Mouse (Mus musculus) neural tube, embryonic 11.5 days (tissue): ENCODE data around the gene Ankrd34a. TPM values are rescaled to one million over a fixed set of nuclear protein-coding genes. Genes with fewer than 3 reads are reported as not detected.
"Not testable (repeated sequence)": the region's sequence is repeated elsewhere in the genome, so short reads cannot be mapped to it uniquely, and the experiment has no call there.

Experiments used
- ATAC-seq: fragments of 200-750 bp; cut with Nextera tagmentation; 2 replicates; pipeline ENCODE4 v1.8.0; 2017; ENCODE audit warnings: moderate number of reproducible peaks, mild to moderate bottlenecking, moderate TSS enrichment, moderate library complexity; ENCODE audit not compliant: insufficient read depth, low FRiP score, low TSS enrichment
- DNase-seq: peaks from one replicate; pipeline ENCODE4 v3.0.0-alpha.2; 2015; ENCODE audit warnings: low spot score
- H3K27ac ChIP-seq: fragments of 300-500 bp; sonication (generic); 2 replicates; pipeline ENCODE4 v1.5.1; 2014; ENCODE audit warnings: low read depth, mild to moderate bottlenecking, low read length
- H3K27me3 ChIP-seq: fragments of 300-500 bp; sonication (generic); 2 replicates; pipeline ENCODE4 v1.6.1; 2014; ENCODE audit warnings: mild to moderate bottlenecking, low read length, mixed read lengths; ENCODE audit not compliant: control insufficient read depth, insufficient read depth
- H3K36me3 ChIP-seq: fragments of 300-500 bp; sonication (generic); 2 replicates; pipeline ENCODE4 v1.6.1; 2014; ENCODE audit warnings: mild to moderate bottlenecking, low read length, moderate library complexity, mixed read lengths; ENCODE audit not compliant: control insufficient read depth, insufficient read depth
- H3K4me1 ChIP-seq: fragments of 300-500 bp; sonication (generic); 2 replicates; pipeline ENCODE4 v1.6.1; 2014; ENCODE audit warnings: low read length, mixed read lengths; ENCODE audit not compliant: control insufficient read depth, insufficient read depth
- H3K4me2 ChIP-seq: fragments of 300-500 bp; sonication (generic); 2 replicates; pipeline ENCODE4 v1.6.1; 2014; ENCODE audit warnings: low read depth, mild to moderate bottlenecking, moderate library complexity
- H3K4me3 ChIP-seq: fragments of 300-500 bp; sonication (generic); 2 replicates; pipeline ENCODE4 v1.5.1; 2014; ENCODE audit warnings: low read depth, low read length
- H3K9ac ChIP-seq: fragments of 300-500 bp; sonication (generic); 2 replicates; pipeline ENCODE4 v1.6.1; 2014; ENCODE audit warnings: mild to moderate bottlenecking, low read length
- H3K9me3 ChIP-seq: fragments of 300-500 bp; sonication (generic); 2 replicates; pipeline ENCODE4 v1.6.1; 2016; ENCODE audit warnings: low read length; ENCODE audit not compliant: control insufficient read depth
- WGBS: fragments of 180-500 bp; shearing (Covaris S2); extraction: QIAGEN DNeasy Blood & Tissue Kit; methylation state at CpG from one replicate; pipeline ENCODE4 v1.1.7; 2014; 5-methylcytosine and 5-hydroxymethylcytosine counted together
- polyA plus RNA-seq: library from polyadenylated mRNA; unstranded; fragments of >200 nt; fragmentation: Nextera tagmentation; extraction: Ambion mirVana; gene quantifications from 2 replicates; pipeline ENCODE4 v1.2.1, GENCODE M21; 2014

Ankrd34a gene
- polyA plus RNA-seq, 1 experiment from 2014 or later = 3.6 TPM

DNA sequence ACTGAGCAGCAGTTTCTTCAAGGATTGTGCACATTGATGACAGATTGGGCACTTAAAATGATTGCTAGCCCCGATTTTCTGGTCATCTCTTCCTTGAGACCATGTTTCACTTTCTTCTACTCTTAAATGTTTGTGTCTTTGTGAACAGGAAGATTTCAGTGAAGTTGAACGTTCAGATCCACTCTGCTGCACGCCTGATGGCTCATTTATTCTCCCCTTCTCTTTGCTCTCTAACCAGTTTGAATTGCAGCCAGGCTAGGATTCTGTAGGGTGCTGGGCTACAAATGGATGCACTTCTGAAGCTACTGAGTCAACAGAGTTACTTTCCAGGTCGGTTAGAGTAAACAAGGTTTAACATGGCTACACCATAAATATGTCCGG is 6.3 kb downstream of the Ankrd34a start:
- Histone ChIP-seq H3K27me3 (no peaks in the 10 kb centered on the region), H3K4me1 (peaks cover 27% of the 10 kb centered on the region), H3K4me3 (peak overlapping the region; percentile 86), H3K9me3 (no peaks in the 10 kb centered on the region), H3K36me3 (no peaks in the 10 kb centered on the region), H3K9ac (peak overlapping the region; percentile 89), H3K27ac (peak overlapping the region; percentile 36; the same call in 1 of the 2 replicates), H3K4me2 (peak overlapping the region; percentile 67)
- no peak for DNase-seq
- ATAC-seq = no peak
- WGBS = 49% methylated on average over 5 of the region's 5 CpGs

DNA sequence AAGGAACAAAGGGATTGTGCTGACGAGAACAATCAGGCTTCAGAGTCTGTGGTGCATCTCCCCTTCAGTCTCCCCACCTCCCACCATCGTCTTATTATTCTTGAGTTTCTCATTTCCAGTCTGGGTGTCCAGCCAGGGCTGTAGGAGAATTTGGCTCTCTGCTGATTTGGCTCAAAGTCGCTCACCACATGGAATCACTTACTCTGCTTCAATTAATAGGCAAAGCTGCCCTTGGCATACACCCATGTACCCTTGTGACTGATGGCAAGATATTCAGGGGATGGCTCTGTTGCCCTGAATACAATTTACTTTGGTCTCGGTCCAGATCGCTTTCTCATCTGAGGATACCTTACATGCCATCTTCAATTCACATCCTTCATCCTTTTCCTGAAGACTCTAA is 6.9 kb downstream of the Ankrd34a start:
- ATAC-seq (no peak), DNase-seq (no peak)
- Histone ChIP-seq H3K4me1 (peaks cover 23% of the 10 kb centered on the region), H3K9ac (peak overlapping the region; percentile 89), H3K4me3 (peak overlapping the region; percentile 86), H3K36me3 (no peaks in the 10 kb centered on the region), H3K27me3 (no peaks in the 10 kb centered on the region), H3K4me2 (peak overlapping the region; percentile 67), H3K9me3 (no peaks in the 10 kb centered on the region), H3K27ac (no peak overlapping the region)
- WGBS = 60% methylated on average over 5 of the region's 5 CpGs

DNA sequence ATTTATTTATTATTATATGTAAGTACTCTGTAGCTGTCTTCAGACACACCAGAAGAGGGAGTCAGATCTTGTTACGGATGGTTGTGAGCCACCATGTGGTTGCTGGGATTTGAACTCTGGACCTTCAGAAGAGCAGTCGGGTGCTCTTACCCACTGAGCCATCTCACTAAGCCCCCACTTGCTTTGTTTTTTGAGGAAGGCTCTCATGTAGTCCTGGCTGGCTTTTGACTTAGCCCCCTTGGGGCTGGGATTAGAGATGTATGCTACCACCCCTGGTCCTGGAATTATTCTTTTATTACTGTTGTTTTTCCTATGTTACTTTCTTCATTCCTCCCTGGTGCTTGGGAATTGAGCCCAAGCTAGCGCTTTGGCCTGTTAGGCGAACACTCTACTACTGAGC is 9.6 kb downstream of the Ankrd34a start:
- not testable (repeated sequence) for H3K27ac ChIP-seq, ATAC-seq, H3K4me2 ChIP-seq, H3K4me3 ChIP-seq, H3K9ac ChIP-seq, H3K27me3 ChIP-seq, H3K36me3 ChIP-seq, H3K9me3 ChIP-seq, DNase-seq
- peaks cover 17% of the 10 kb centered on the region for H3K4me1 ChIP-seq
- WGBS = 87% methylated on average over 4 of the region's 4 CpGs

DNA sequence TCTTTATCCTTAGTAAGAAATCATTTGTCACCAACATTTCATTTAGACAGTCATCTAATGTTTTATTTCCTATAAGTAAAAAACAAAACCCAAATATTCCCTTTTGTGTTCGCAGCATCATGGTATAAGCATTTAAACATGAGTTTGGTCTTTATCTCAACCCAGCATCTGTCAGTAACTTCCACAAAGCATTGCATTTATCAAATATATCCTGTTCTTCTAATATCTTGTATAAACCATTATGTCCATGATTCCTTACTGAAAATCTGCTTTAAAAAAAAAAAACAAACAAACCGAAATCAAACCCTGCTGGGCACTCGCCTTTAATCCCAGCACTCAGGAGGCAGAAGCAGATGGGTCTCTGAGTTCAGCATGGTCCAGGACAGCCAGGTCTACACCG is 10.2 kb downstream of the Ankrd34a start:
- H3K36me3 ChIP-seq = no peaks in the 10 kb centered on the region
- H3K9me3 ChIP-seq = no peaks in the 10 kb centered on the region
- WGBS = 91% methylated on average over 4 of the region's 4 CpGs
- DNase-seq (no peak), ATAC-seq (no peak)
- H3K4me1 ChIP-seq = peaks cover 17% of the 10 kb centered on the region
- no peak overlapping the region for H3K4me3 ChIP-seq
- H3K9ac ChIP-seq = no peak overlapping the region
- no peak overlapping the region for H3K4me2 ChIP-seq
- no peak overlapping the region for H3K27ac ChIP-seq
- H3K27me3 ChIP-seq = no peaks in the 10 kb centered on the region

DNA sequence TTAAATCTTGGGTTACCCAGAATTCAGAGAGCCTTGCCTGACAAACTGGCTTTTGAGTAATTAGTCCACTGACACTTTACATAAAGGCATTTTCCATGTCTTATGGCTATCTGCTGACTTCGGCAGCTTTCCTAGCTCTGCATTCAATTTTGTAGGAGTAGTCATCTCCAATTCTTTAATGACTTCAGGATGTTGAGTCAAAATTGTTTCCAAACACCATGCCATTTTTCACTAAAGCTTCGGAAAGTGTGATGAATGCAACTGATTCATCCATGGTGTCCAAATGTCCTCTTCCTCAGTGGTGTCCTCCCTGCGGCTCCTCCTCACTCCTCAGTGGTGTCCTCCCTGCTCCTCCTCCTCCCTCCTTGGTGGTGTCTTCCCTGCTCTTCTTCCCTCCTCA is 21.5 kb downstream of the Ankrd34a start:
- WGBS = 91% methylated on average over 3 of the region's 3 CpGs
- Histone ChIP-seq H3K36me3 (peaks cover 7% of the 10 kb centered on the region), H3K27ac (no peak overlapping the region)

DNA sequence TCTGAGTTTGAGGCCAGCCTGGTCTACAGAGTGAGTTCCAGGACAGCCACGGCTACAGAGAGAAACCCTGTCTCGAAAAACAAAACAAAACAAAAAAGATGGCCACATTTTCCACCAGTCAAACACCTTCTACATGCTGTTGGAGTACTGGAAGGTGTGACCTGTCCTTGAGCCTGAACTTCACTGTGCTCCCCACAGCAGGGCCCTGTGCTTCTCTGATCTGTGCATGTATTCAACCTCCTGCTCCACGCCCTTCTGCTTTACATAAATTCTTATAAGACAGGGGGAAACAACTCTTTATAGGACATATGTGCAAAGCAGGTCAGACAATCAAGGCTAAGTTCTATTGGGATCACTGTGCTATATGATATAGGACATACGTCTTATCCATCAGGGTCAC is 26.8 kb downstream of the Ankrd34a start:
- H3K27me3 ChIP-seq = no peaks in the 10 kb centered on the region
- H3K9ac ChIP-seq = no peak overlapping the region
- ATAC-seq = no peak
- no peaks in the 10 kb centered on the region for H3K4me1 ChIP-seq
- no peak overlapping the region for H3K4me2 ChIP-seq
- H3K27ac ChIP-seq = no peak overlapping the region
- H3K9me3 ChIP-seq = no peaks in the 10 kb centered on the region
- 93% methylated on average over 4 of the region's 4 CpGs for WGBS
- H3K36me3 ChIP-seq = peaks cover 5% of the 10 kb centered on the region; the same call in 1 of the 2 replicates
- no peak overlapping the region for H3K4me3 ChIP-seq
- no peak for DNase-seq

More for the DNA sequence above, 21.5 kb downstream of the Ankrd34a start:
- Histone ChIP-seq H3K4me1 (no peaks in the 10 kb centered on the region), H3K9me3 (no peaks in the 10 kb centered on the region), H3K27me3 (no peaks in the 10 kb centered on the region), H3K4me2 (no peak overlapping the region), H3K4me3 (no peak overlapping the region), H3K9ac (no peak overlapping the region)
- ATAC-seq = no peak
- no peak for DNase-seq

DNA sequence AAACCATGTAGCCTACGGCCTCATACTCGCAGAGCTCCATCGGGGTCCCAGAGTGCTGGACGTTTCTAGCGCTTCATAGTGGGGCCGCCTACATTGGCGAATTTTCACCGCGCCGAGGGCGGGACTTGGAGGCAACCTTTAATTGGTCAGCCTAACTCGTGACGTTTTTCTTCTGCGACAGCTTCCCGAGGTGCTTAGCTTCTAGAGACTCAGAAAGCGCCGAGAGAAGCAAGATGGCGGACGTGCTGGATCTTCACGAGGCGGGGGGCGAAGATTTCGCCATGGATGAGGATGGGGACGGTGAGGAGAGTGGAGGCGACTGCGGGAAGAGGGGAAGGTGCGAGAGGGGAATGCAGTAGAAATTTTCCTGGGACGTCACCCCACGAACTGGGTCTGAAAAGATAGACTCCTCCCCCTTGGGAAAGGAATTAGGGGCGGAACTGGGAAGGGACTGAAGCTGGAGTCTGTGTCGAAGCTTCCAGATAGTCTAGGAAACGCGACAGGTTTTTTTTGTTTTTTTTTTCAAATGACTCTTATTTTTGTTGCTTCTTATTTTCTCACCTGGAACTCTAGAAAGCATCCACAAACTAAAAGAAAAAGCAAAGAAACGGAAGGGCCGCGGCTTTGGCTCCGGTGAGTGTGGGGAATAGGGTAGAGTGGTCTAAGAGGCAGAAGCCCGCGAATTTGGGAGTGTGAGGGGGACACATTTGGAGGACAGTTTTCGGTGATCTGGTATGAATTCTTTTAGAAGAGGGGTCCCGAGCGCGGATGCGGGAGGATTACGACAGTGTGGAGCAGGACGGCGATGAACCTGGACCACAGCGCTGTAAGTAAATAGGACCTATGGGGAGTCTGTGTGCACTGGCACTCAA is 33.5 kb downstream of the Ankrd34a start, which contains the start of gene Rbm8a:
TSS of gene Rbm8a (plus strand) at position 205 of the 872 bp plus-strand sequence.
- Histone ChIP-seq H3K27ac (no peak within 1 kb of the TSS), H3K9me3 (no peaks in the 10 kb centered on the region), H3K9ac (peak within 1 kb of the TSS; percentile 73), H3K4me1 (peaks cover 10% of the 10 kb centered on the region), H3K27me3 (no peaks in the 10 kb centered on the region), H3K4me2 (peak within 1 kb of the TSS; percentile 59), H3K4me3 (peak within 1 kb of the TSS; percentile 62), H3K36me3 (no peaks in the 10 kb centered on the region)
- ATAC-seq (peak; percentile 91), DNase-seq (peak; percentile 97)
- WGBS = under 1% methylated on average over 48 of the region's 48 CpGs

DNA sequence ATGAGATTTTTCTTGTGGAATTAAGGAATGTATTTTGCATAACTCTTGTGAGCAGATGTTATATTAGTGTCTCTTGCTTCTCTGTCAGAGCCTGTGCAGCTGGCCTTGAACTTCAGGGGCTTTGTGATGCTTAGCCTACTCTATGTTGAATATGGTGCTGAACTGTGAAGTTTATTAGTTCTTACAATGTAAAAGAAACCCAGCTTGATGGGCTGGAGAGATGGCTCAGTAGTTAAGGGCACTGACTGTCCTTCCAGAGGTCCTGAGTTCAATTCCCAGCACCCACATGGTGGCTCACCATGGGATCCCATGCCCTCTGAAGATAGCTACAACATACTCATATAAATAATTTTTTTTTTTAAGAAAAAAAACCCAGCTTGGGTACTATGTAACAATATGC is 35.6 kb downstream of the Ankrd34a start:
- no peak overlapping the region for H3K9ac ChIP-seq
- H3K4me3 ChIP-seq = no peak overlapping the region
- H3K4me2 ChIP-seq = no peak overlapping the region
- no peaks in the 10 kb centered on the region for H3K27me3 ChIP-seq
- peaks cover 12% of the 10 kb centered on the region for H3K4me1 ChIP-seq
- DNase-seq (no peak), ATAC-seq (no peak)
- H3K27ac ChIP-seq = no peak overlapping the region
- H3K9me3 ChIP-seq = no peaks in the 10 kb centered on the region
- H3K36me3 ChIP-seq = no peaks in the 10 kb centered on the region

DNA sequence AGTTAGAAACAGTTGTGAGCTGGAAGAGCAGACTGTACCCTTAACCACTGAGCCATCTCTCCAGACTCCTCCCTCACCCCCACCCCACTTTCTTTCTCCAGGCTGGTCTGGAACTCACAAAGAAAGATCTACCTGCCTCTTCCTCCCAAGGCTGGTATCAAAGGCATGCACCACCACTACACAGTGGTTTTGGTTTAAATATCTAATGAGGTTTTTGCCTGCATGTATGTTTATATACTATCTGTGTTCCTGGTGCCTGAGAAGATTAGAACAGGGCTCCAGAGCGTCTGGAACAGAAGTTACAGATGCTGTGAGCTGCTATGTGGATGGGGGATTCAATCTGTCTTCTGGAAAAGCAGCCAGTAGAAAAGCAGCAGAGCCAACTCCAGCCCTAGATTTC is 37.6 kb downstream of the Ankrd34a start:
- Histone ChIP-seq H3K9ac (no peak overlapping the region), H3K4me1 (peaks cover 12% of the 10 kb centered on the region), H3K36me3 (no peaks in the 10 kb centered on the region), H3K9me3 (no peaks in the 10 kb centered on the region), H3K4me2 (no peak overlapping the region), H3K4me3 (no peak overlapping the region), H3K27me3 (no peaks in the 10 kb centered on the region), H3K27ac (no peak overlapping the region)
- WGBS = 74% methylated on average over 1 of the region's 1 CpGs
- ATAC-seq = no peak
- DNase-seq = no peak
